Mouse (Mus musculus) heart, adult 10 weeks (tissue): Measurements from ENCODE around the gene Zbtb26. TPM values are rescaled to one million over a fixed set of nuclear protein-coding genes. Genes with fewer than 3 reads are reported as not detected.

Experiments used
- polyA plus RNA-seq: library from polyadenylated mRNA; stranded (reverse); fragments of 350-450 nt; fragmentation: Illumina TruSeq; extraction: RNeasy Lipid Tissue Mini Kit (QIAGEN cat#74804); gene quantifications from one replicate; pipeline ENCODE4 v1.2.3, GENCODE M21; 2014; ENCODE audit warnings: low read depth, low replicate concordance

Gene Zbtb26
- polyA plus RNA-seq: 4.5 TPM

DNA sequence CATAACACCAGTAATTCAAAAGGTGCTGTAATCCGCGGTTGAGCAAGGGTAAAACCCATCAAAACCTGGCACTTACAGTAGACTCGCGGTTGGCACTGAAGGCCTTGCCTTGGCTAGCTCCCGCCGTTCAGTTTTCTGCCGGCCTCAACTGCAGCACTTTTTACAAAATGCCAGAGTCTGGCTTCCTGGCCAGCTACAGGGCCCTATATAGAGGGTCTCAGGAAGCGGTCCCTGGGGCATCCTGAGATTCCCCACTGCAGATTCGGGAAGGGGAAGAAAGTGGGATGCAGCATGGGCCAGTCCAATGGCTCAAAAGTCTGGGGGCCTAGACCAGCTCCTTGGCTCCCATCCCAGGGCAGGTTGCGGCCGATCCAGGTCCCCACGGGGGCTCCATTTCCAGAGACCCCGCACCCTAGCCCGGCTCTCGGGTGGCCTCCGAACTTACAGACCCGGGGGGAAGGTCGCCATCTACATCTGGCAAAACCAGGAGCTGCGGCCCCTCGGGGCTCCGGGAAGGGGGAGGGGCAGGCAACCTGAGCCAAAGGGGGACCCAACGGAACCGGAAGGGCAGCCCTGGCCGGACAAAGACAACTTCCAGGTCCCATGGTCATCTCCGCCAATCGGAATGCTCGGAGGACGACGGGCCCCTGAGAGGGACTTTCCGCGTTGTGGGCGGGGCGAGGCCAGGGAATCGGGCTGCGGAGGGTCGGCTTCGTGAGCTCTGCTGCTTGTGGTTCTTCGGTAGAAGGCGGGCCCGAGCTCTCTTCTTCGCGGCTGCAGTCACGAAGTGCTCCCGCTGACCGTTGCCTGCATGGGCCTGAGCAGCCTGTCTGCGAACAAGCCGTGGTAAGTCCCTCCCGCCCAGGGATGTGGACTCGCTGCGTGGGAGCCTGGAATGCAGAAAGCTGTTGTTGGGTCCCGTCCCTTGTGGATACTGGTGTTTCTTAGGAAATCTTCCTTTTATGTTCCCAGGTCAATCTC, at the start of gene Zbtb26, which contains the start of the genes Zbtb6 and Rabgap1:
Gene Zbtb26, minus strand, starts transcription at position 525 of the 981 bp plus-strand sequence.
Gene Zbtb6, minus strand, starts transcription at position 561 of the 981 bp plus-strand sequence.
Gene Rabgap1, plus strand, starts transcription at position 669 of the 981 bp plus-strand sequence.

DNA sequence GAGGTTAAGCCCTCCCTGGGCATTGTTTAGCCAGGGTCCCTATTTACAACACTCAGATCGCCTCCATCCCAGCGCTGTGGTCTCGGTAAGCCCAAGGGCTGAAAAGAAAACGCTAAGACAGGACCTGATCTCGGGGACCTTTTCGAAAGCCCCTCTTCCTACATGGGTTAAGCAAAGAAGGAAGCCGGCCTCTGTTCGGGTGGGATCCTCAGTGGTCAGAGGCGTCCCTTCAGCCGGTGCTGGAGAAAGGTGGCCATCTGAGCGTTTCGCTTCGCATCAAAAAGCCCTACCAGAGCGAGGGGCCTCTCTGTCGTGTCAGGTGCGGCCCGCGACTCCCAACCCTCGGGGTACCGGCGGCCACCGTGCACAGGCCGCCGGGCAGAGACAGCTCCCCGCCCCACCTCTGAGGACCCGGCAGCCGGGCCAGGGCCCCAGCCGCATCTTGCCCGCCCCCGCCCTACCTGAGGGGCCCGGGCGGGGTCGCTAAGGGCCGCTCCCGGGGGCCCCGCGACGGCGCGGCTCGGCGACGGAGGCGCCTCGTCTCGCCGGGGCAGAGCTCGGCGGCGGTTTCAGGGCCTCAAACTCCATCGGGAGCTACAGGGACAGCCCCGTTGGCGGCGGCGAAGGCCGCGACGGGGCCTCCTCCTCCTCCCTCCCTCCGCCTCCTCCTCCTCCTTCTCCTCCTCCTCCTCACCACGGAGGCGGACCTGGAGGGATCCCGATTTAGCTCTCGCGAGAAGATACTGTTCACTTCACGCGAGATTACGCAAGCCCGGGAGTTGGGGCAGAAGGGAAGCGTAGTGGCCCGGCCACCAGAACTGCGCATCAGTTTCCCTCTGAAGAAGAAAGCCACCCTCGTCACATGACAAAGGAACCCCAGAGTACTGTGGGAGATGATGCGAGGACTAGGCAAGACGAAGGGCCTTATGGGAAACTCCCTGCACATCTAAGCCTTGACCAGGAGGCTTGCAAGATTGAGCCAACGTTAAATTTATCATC, 20.3 kb downstream of the Zbtb26 start, which contains the start of gene Rc3h2:
Gene Rc3h2, minus strand, starts transcription at position 598 of the 999 bp plus-strand sequence.

Other genes starting within 250 kb of the Zbtb26 start
- gene Olfr366, start 231.6 kb downstream of the Zbtb26 start, polyA plus RNA-seq: not detected
- not detected for gene Olfr368, start 116.6 kb downstream of the Zbtb26 start, polyA plus RNA-seq
- 21.4 TPM for gene Pdcl, start 83.8 kb downstream of the Zbtb26 start, polyA plus RNA-seq
- gene Rc3h2, start 20.2 kb downstream of the Zbtb26 start, polyA plus RNA-seq: 9.3 TPM
- 5.2 TPM for gene Zbtb6, start within 50 bp of the Zbtb26 start, polyA plus RNA-seq
- gene Rabgap1, start 144 bp upstream of the Zbtb26 start, polyA plus RNA-seq: 24.2 TPM
- gene Gpr21, start 73.2 kb upstream of the Zbtb26 start, polyA plus RNA-seq: 0.39 TPM